Comparison of ENCODE assay signal across 15 mouse cellular contexts in the genomic region with DNA sequence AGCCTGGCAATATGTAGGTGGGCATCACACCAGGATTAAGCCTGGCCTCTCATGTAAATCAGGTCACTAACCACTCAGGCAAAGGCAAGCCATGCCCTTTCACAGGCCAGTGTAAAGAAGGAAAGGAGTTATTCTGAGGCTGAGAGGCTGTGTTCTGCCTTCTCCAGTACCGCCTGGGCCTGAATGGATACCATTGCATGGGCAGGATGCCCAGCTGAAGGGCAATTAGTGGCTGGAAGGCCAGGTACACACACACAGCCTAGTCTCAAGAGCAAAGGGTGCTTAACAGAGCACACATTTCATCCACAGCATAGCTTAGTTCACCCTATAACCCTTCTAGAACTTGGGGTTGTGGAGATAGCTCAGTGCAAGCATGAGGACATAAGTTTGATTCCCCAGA. TPM values are rescaled to one million over a fixed set of nuclear protein-coding genes. Genes with fewer than 3 reads are reported as not detected.
DNase-seq lines count a peak whose midpoint lies in the region; ATAC-seq and TF ChIP-seq lines count a peak whose summit lies in the region.
"Had no signal": no experiment of that assay in that cellular context is flagged by ENCODE, and none has a peak within 500 bp of the region (broad histone marks: within the 10 kb centered on the region; RNA-seq: fewer than 3 reads in every experiment).

No protein-coding gene starts in this region.

- H3K79me2 ChIP-seq in liver, adult 2 months (ENCODE audit: control insufficient read depth, insufficient read depth, low read length): peaks cover 36% of the 10 kb centered on the region; the same call in 1 of the 2 replicates

- no peaks in the 10 kb centered on the region for H3K27me3 ChIP-seq in liver, adult 2 months (ENCODE audit: control insufficient read depth, insufficient read depth, low read length)
- no peaks in the 10 kb centered on the region for H3K27me3 ChIP-seq in liver, embryonic 12.5 days (replicated peaks)
- no peaks in the 10 kb centered on the region for H3K27me3 ChIP-seq in heart, embryonic 12.5 days (replicated peaks)
- H3K27me3 ChIP-seq in forebrain, embryonic 15.5 days: no peaks in the 10 kb centered on the region
- H3K27me3 ChIP-seq: CH12.LX; forebrain, embryonic 13.5 days; hindbrain, embryonic 13.5 days had no signal

- TF ChIP-seq CTCF in liver, adult 2 months (IDR thresholded peaks at IDR 0.05; ENCODE audit: low read depth, low read length): no peak

- no peaks in the 10 kb centered on the region for H3K9me3 ChIP-seq in liver, embryonic 12.5 days (replicated peaks)
- H3K9me3 ChIP-seq in heart, embryonic 12.5 days (replicated peaks): no peaks in the 10 kb centered on the region
- H3K9me3 ChIP-seq in forebrain, embryonic 15.5 days: no peaks in the 10 kb centered on the region
- H3K9me3 ChIP-seq: forebrain, embryonic 13.5 days; hindbrain, embryonic 13.5 days; limb, embryonic 10.5 days had no signal

- ATAC-seq in liver, embryonic 12.5 days: no peak
- ATAC-seq in heart, embryonic 12.5 days (ENCODE audit: insufficient number of reproducible peaks, low FRiP score): no peak; the same call in 1 of the 2 replicates
- ATAC-seq in forebrain, embryonic 15.5 days (replicated peaks): no peak
- ATAC-seq: forebrain, embryonic 13.5 days had no signal

- no peak overlapping the region for H3K27ac ChIP-seq in liver, adult 2 months (replicated peaks; ENCODE audit: insufficient read depth, low read depth, low read length)
- no peak overlapping the region for H3K27ac ChIP-seq in liver, embryonic 12.5 days
- H3K27ac ChIP-seq in heart, embryonic 12.5 days (ENCODE audit: poor library complexity, severe bottlenecking): peak overlapping the region; percentile 80
- H3K27ac ChIP-seq in forebrain, embryonic 15.5 days (replicated peaks): no peak overlapping the region
- H3K27ac ChIP-seq: forebrain, embryonic 13.5 days; hindbrain, embryonic 13.5 days; limb, embryonic 10.5 days had no signal

- H3K4me2 ChIP-seq in liver, embryonic 12.5 days: no peak overlapping the region
- no peak overlapping the region for H3K4me2 ChIP-seq in heart, embryonic 12.5 days
- H3K4me2 ChIP-seq in forebrain, embryonic 15.5 days (replicated peaks): no peak overlapping the region
- H3K4me2 ChIP-seq: forebrain, embryonic 13.5 days; hindbrain, embryonic 13.5 days; lung, embryonic 14.5 days had no signal

- H3K4me3 ChIP-seq in liver, adult 2 months (ENCODE audit: insufficient read depth, low read depth, low read length): no peak overlapping the region
- no peak overlapping the region for H3K4me3 ChIP-seq in liver, embryonic 12.5 days
- no peak overlapping the region for H3K4me3 ChIP-seq in heart, embryonic 12.5 days
- no peak overlapping the region for H3K4me3 ChIP-seq in forebrain, embryonic 15.5 days
- H3K4me3 ChIP-seq: forebrain, embryonic 13.5 days; hindbrain, embryonic 13.5 days; limb, embryonic 10.5 days had no signal

- H3K36me3 ChIP-seq in liver, adult 2 months (ENCODE audit: control insufficient read depth, insufficient read depth, low read length): no peaks in the 10 kb centered on the region
- no peaks in the 10 kb centered on the region for H3K36me3 ChIP-seq in liver, embryonic 12.5 days
- no peaks in the 10 kb centered on the region for H3K36me3 ChIP-seq in heart, embryonic 12.5 days
- no peaks in the 10 kb centered on the region for H3K36me3 ChIP-seq in forebrain, embryonic 15.5 days
- H3K36me3 ChIP-seq: hindbrain, embryonic 13.5 days; limb, embryonic 10.5 days had no signal

- 15% methylated on average over 1 of the region's 1 CpGs for WGBS in liver, adult 2 months
- 93% methylated on average over 1 of the region's 1 CpGs for WGBS in liver, embryonic 12.5 days (ENCODE audit: insufficient replicate concordance)
- 86% methylated on average over 1 of the region's 1 CpGs for WGBS in heart, embryonic 12.5 days
- 65% methylated on average over 1 of the region's 1 CpGs for WGBS in forebrain, embryonic 15.5 days

- DNase-seq in liver, adult 2 months (ENCODE audit: extremely low read depth, low read depth, low spot score): peak; percentile 57
- peak; percentile 81 to 87 for DNase-seq in kidney, postnatal 25 days
- DNase-seq in skeletal muscle tissue, adult 2 months (ENCODE audit: low read depth, low spot score): peak; percentile 78
- no peak for DNase-seq in embryo, embryonic 11 days
- DNase-seq: adrenal gland, postnatal 36 days; cerebellum, adult 2 months; lung, embryonic 14.5 days; thymus, postnatal 25 days had no signal

- H3K4me1 ChIP-seq in liver, adult 2 months (ENCODE audit: control insufficient read depth, insufficient read depth, low read length): peaks cover 34% of the 10 kb centered on the region
- H3K4me1 ChIP-seq in liver, embryonic 12.5 days: peaks cover 52% of the 10 kb centered on the region
- peaks cover 70% of the 10 kb centered on the region for H3K4me1 ChIP-seq in heart, embryonic 12.5 days (replicated peaks)
- H3K4me1 ChIP-seq in forebrain, embryonic 15.5 days: no peaks in the 10 kb centered on the region

- TF ChIP-seq POLR2A in liver, adult 2 months (IDR thresholded peaks at IDR 0.05; ENCODE audit: extremely low read depth, insufficient read depth, low read length): no peak

- H3K9ac ChIP-seq in liver, adult 2 months (ENCODE audit: low read depth, low read length): no peak overlapping the region
- no peak overlapping the region for H3K9ac ChIP-seq in liver, embryonic 12.5 days
- no peak overlapping the region for H3K9ac ChIP-seq in heart, embryonic 12.5 days
- no peak overlapping the region for H3K9ac ChIP-seq in forebrain, embryonic 15.5 days (replicated peaks)
- H3K9ac ChIP-seq: forebrain, embryonic 13.5 days; hindbrain, embryonic 13.5 days; lung, embryonic 14.5 days had no signal

RNA-seq across cellular contexts. Expression of gene Cux1, which starts 36.4 kb away (rescaled TPM):
- total RNA-seq in liver, adult 2 months (2014; rRNA removed): 9.5 and 12.6 TPM in 2 replicates
- polyA plus RNA-seq in liver, adult 2 months (2012; rRNA removed): 11.6 and 12.6 TPM in 2 replicates
- 29.8 and 31.7 TPM in 2 replicates for polyA plus RNA-seq in liver, embryonic 12.5 days (2016; fragmentation: Nextera tagmentation; extraction: Ambion mirVana)
- polyA plus RNA-seq in heart, embryonic 12.5 days (2016; fragmentation: Nextera tagmentation; extraction: Ambion mirVana): 81.0 and 85.4 TPM in 2 replicates
- 144 and 146 TPM in 2 replicates for polyA plus RNA-seq in forebrain, embryonic 15.5 days (2015; fragmentation: Nextera tagmentation; extraction: Ambion mirVana)
